ENCODE assay signal across 8 mouse cellular contexts in the genomic region with DNA sequence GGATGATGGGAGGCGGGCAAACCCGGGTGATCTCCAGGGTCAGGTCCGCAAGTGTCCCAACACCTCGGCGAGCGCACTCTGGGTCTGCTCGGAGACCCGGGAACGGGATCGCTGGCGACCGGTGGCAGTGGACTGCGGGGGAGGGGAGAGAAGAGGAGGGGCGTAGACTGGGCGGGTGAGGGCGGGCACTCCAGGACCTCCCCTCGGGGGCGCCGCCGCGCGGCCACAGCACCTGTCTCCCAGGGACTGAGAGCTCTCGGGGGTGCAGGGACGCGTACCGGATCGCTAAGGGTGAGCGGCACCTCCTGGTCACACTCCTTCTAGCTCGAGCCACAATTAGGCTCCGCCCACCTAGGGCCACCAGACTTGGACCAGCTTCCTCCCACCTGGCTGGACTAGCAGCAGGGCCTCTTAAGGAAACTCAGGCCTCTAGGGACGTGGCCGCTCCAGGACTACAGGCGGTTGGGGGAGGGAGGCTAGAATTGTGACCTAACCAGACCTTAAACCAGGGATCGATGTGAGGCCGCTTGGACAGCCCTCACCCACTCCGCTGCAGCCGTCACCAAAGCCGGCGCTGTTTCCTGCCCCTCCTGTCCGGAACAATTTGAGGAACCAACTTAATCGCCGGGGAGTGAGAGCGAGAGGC. TPM values are rescaled to one million over a fixed set of nuclear protein-coding genes. Genes with fewer than 3 reads are reported as not detected.
DNase-seq lines count a peak whose midpoint lies in the region; ATAC-seq and TF ChIP-seq lines count a peak whose summit lies in the region.

Gene Cmtm8 (minus strand): TSS at position 140 of the 646 bp plus-strand sequence.

- H3K4me3 ChIP-seq in cortical plate, adult 2 months (ENCODE audit: insufficient read depth, low read length) = peak within 1 kb of the TSS; percentile 53
- H3K4me3 ChIP-seq in intestine, embryonic 14.5 days (ENCODE audit: low read depth, low read length) = peak within 1 kb of the TSS; percentile 63
- peak within 1 kb of the TSS; percentile 71 for H3K4me3 ChIP-seq in limb, embryonic 13.5 days
- H3K4me3 ChIP-seq in midbrain, embryonic 13.5 days (replicated peaks) = peak within 1 kb of the TSS; percentile 58

- peak within 1 kb of the TSS; percentile 57 for H3K9ac ChIP-seq in intestine, embryonic 14.5 days (ENCODE audit: low read length)
- H3K9ac ChIP-seq in limb, embryonic 13.5 days = peak within 1 kb of the TSS; percentile 71
- H3K9ac ChIP-seq in midbrain, embryonic 13.5 days (replicated peaks) = peak within 1 kb of the TSS; percentile 60

- peak within 1 kb of the TSS; percentile 75; the same call in 1 of the 2 replicates for H3K27ac ChIP-seq in cortical plate, adult 2 months (ENCODE audit: insufficient read depth, low read length)
- H3K27ac ChIP-seq in intestine, embryonic 14.5 days (ENCODE audit: low read depth) = peak within 1 kb of the TSS; percentile 45
- H3K27ac ChIP-seq in limb, embryonic 13.5 days = no peak within 1 kb of the TSS
- H3K27ac ChIP-seq in midbrain, embryonic 13.5 days = no peak within 1 kb of the TSS

- ATAC-seq in intestine, embryonic 14.5 days (replicated peaks; ENCODE audit: low FRiP score, low TSS enrichment, low read depth) = peak; percentile 95
- ATAC-seq in limb, embryonic 13.5 days (ENCODE audit: low FRiP score, low read depth) = peak; percentile 76
- ATAC-seq in midbrain, embryonic 13.5 days = peak; percentile 90
- no peak for ATAC-seq in erythroid progenitor cell, adult 5-6 weeks (replicated peaks; ENCODE audit: low FRiP score, poor library complexity, severe bottlenecking)

- no peaks in the 10 kb centered on the region for H3K36me3 ChIP-seq in intestine, embryonic 14.5 days (ENCODE audit: control insufficient read depth, insufficient read depth, low read length)
- H3K36me3 ChIP-seq in limb, embryonic 13.5 days = no peaks in the 10 kb centered on the region
- H3K36me3 ChIP-seq in midbrain, embryonic 13.5 days = no peaks in the 10 kb centered on the region

- H3K4me1 ChIP-seq in cortical plate, adult 2 months (ENCODE audit: control insufficient read depth, insufficient read depth, low read length) = no peaks in the 10 kb centered on the region
- no peaks in the 10 kb centered on the region for H3K4me1 ChIP-seq in intestine, embryonic 14.5 days (replicated peaks; ENCODE audit: control insufficient read depth, insufficient read depth, low read length)
- H3K4me1 ChIP-seq in limb, embryonic 13.5 days = peaks cover 22% of the 10 kb centered on the region
- H3K4me1 ChIP-seq in midbrain, embryonic 13.5 days (replicated peaks) = peaks cover 11% of the 10 kb centered on the region

- no peaks in the 10 kb centered on the region for H3K9me3 ChIP-seq in intestine, embryonic 14.5 days (ENCODE audit: control insufficient read depth, low read length)
- no peaks in the 10 kb centered on the region for H3K9me3 ChIP-seq in limb, embryonic 13.5 days
- H3K9me3 ChIP-seq in midbrain, embryonic 13.5 days = no peaks in the 10 kb centered on the region

- H3K27me3 ChIP-seq in intestine, embryonic 14.5 days (replicated peaks; ENCODE audit: control insufficient read depth, insufficient read depth, low read length) = peaks cover 7% of the 10 kb centered on the region; the same call in 1 of the 2 replicates
- peaks cover 4% of the 10 kb centered on the region; the same call in 1 of the 2 replicates for H3K27me3 ChIP-seq in limb, embryonic 13.5 days
- peaks cover 38% of the 10 kb centered on the region for H3K27me3 ChIP-seq in midbrain, embryonic 13.5 days

- peak within 1 kb of the TSS; percentile 91 for H3K4me2 ChIP-seq in intestine, embryonic 14.5 days (ENCODE audit: low read length)
- H3K4me2 ChIP-seq in limb, embryonic 13.5 days (replicated peaks) = peak within 1 kb of the TSS; percentile 96
- peak within 1 kb of the TSS; percentile 96 for H3K4me2 ChIP-seq in midbrain, embryonic 13.5 days (replicated peaks)

- peak; percentile 82 for DNase-seq in adrenal gland, adult 2 months
- peak; percentile 22 to 48 for DNase-seq in gastrocnemius, postnatal 4 days (ENCODE audit: low spot score in 2 of 2)
- DNase-seq in intestine, embryonic 14.5 days (ENCODE audit: low spot score) = peak; percentile 88
- DNase-seq in spleen, adult 12 weeks (ENCODE audit: low spot score) = peak; percentile 21

- no peak for TF ChIP-seq CTCF in cortical plate, adult 2 months (IDR thresholded peaks at IDR 0.05; ENCODE audit: extremely low read depth, insufficient read depth, low read length)

- no peak for TF ChIP-seq POLR2A in cortical plate, adult 2 months (IDR thresholded peaks at IDR 0.05; ENCODE audit: extremely low read depth, insufficient read depth, low read length)

- WGBS in intestine, embryonic 14.5 days = under 1% methylated on average over 41 of the region's 43 CpGs
- under 1% methylated on average over 40 of the region's 43 CpGs for WGBS in limb, embryonic 13.5 days
- 1% methylated on average over 26 of the region's 43 CpGs for WGBS in midbrain, embryonic 13.5 days

RNA-seq across cellular contexts. Expression of gene Cmtm8, which starts in this region (rescaled TPM):
- 1 to 10 TPM; 4.9 to 7.3 TPM for total RNA-seq in adrenal gland, adult 2 months (2021)
- polyA plus RNA-seq in adrenal gland, adult 2 months (2012; rRNA removed) = 23.2 and 32.4 TPM in 2 replicates
- 4.7 and 4.9 TPM in 2 replicates for polyA plus RNA-seq in cortical plate, adult 2 months (2012; rRNA removed)
- 1 to 10 TPM; 3.3 to 3.9 TPM for total RNA-seq in gastrocnemius, postnatal 4 days (2021)
- polyA plus RNA-seq in intestine, embryonic 14.5 days (2014; fragmentation: Nextera tagmentation; extraction: Ambion mirVana) = 34.7 and 42.4 TPM in 2 replicates
- 17.9 and 20.4 TPM in 2 replicates for polyA plus RNA-seq in limb, embryonic 13.5 days (2015; fragmentation: Nextera tagmentation; extraction: Ambion mirVana)
- polyA plus RNA-seq in midbrain, embryonic 13.5 days (2015; fragmentation: Nextera tagmentation; extraction: Ambion mirVana) = 7.7 and 9.1 TPM in 2 replicates
- total RNA-seq in erythroid progenitor cell, adult 5-6 weeks (2015; ENCODE audit: low replicate concordance) = 5.4 TPM in 1 of 2 replicates, not detected in the other
- not detected in 2 replicates for total RNA-seq in erythroid progenitor cell, adult 5-6 weeks (2017; ENCODE audit: low replicate concordance)

Comparison
In these comparisons a context has a peak if more than half of its experiments do, and no peak if none do; other contexts are left out.
1. DNase-seq: peak in every context shown above with its lines; median percentile 88 in intestine, embryonic 14.5 days; 82 in adrenal gland, adult 2 months; 35 in gastrocnemius, postnatal 4 days; 21 in spleen, adult 12 weeks.
2. H3K27ac ChIP-seq: peak in cortical plate, adult 2 months (single experiment) and intestine, embryonic 14.5 days (single experiment); none in limb, embryonic 13.5 days (single experiment) and midbrain, embryonic 13.5 days (single experiment).
3. Peak in every context shown above with its lines, with median percentiles within 50 percentile points of each other: H3K4me3 ChIP-seq, H3K4me2 ChIP-seq and H3K9ac ChIP-seq.